Mouse (Mus musculus) stomach, postnatal 0 days (tissue): ENCODE measurements at regions not wholly inside any gene's neighbourhood (a gene's known extent, or its start where the extent isn't known, plus 50 kb on each side); places are given as distances from the start of the nearest gene placed in this dataset.
"Not testable (repeated sequence)": the region's sequence is repeated elsewhere in the genome, so short reads cannot be mapped to it uniquely, and the experiment has no call there.

Experiments used
- ATAC-seq: fragments of 200-750 bp; cut with Nextera tagmentation; 2 replicates; pipeline ENCODE4 v1.8.0; 2017; ENCODE audit not compliant: low FRiP score, low TSS enrichment
- DNase-seq: peaks from one replicate; pipeline ENCODE4 v3.0.0-alpha.2; 2016; ENCODE audit warnings: low spot score
- H3K27ac ChIP-seq: fragments of 300-500 bp; sonication (generic); replicated peaks from 2 replicates; pipeline ENCODE4 v1.5.1; 2014; ENCODE audit warnings: mild to moderate bottlenecking, control low read depth
- H3K27me3 ChIP-seq: fragments of 300-500 bp; sonication (generic); 2 replicates; pipeline ENCODE4 v1.6.1; 2014; ENCODE audit warnings: low read length; ENCODE audit not compliant: control insufficient read depth, insufficient read depth
- H3K36me3 ChIP-seq: fragments of 300-500 bp; sonication (generic); 2 replicates; pipeline ENCODE4 v1.6.1; 2014; ENCODE audit warnings: low read length, mixed read lengths; ENCODE audit not compliant: control insufficient read depth, insufficient read depth
- H3K4me1 ChIP-seq: fragments of 300-500 bp; sonication (generic); replicated peaks from 2 replicates; pipeline ENCODE4 v1.6.1; 2014; ENCODE audit warnings: antibody characterized with exemption; ENCODE audit not compliant: control insufficient read depth, insufficient read depth
- H3K4me2 ChIP-seq: fragments of 300-500 bp; sonication (generic); replicated peaks from 2 replicates; pipeline ENCODE4 v1.6.1; 2014; ENCODE audit warnings: low read depth, mild to moderate bottlenecking, control low read depth, moderate library complexity
- H3K4me3 ChIP-seq: fragments of 300-500 bp; sonication (generic); 2 replicates; pipeline ENCODE4 v1.5.1; 2014; ENCODE audit warnings: low read depth, low read length, control low read depth
- H3K9ac ChIP-seq: fragments of 300-500 bp; sonication (generic); 2 replicates; pipeline ENCODE4 v1.6.1; 2014; ENCODE audit warnings: mild to moderate bottlenecking, low read length, control low read depth, mixed read lengths
- H3K9me3 ChIP-seq: fragments of 300-500 bp; sonication (generic); 2 replicates; pipeline ENCODE4 v1.6.1; 2016; ENCODE audit warnings: low read length; ENCODE audit not compliant: control insufficient read depth
- CTCF ChIP-seq: IDR thresholded peaks from 2 replicates; pipeline ENCODE4 v1.5.1; 2016; ENCODE audit warnings: antibody characterized with exemption, low read depth, mild to moderate bottlenecking, moderate library complexity
- EP300 ChIP-seq: optimal IDR thresholded peaks from 2 replicates; pipeline ENCODE3; 2016; ENCODE audit warnings: antibody characterized with exemption
- WGBS: fragments of 180-500 bp; shearing (Covaris S2); extraction: QIAGEN DNeasy Blood & Tissue Kit; methylation state at CpG from one replicate; pipeline ENCODE4 v1.1.7; 2014; 5-methylcytosine and 5-hydroxymethylcytosine counted together

- not testable (repeated sequence) for H3K4me3 ChIP-seq, H3K9me3 ChIP-seq, H3K27ac ChIP-seq, H3K4me1 ChIP-seq, H3K27me3 ChIP-seq, H3K4me2 ChIP-seq, H3K9ac ChIP-seq, ATAC-seq, H3K36me3 ChIP-seq
- 49% methylated on average over 12 of the region's 12 CpGs for WGBS
- peak; percentile 53 for DNase-seq
Measured at GRCm38 (mm10) chr6:3201507-3201906, 197.9 kb downstream of the Samd9l start.

GRCm38 (mm10) chr6:3201107-3201506 lies 198.3 kb downstream of the Samd9l start:
- no peaks in the 10 kb centered on the region for H3K36me3 ChIP-seq
- H3K4me3 ChIP-seq, result no peak overlapping the region
- H3K9ac ChIP-seq, result no peak overlapping the region
- no peak overlapping the region for H3K4me2 ChIP-seq
- no peaks in the 10 kb centered on the region for H3K9me3 ChIP-seq
- no peak for ATAC-seq
- H3K27ac ChIP-seq, result no peak overlapping the region
- no peak for TF ChIP-seq EP300
- no peak for TF ChIP-seq CTCF
- WGBS, result 71% methylated on average over 29 of the region's 33 CpGs
- H3K4me1 ChIP-seq, result no peaks in the 10 kb centered on the region
- H3K27me3 ChIP-seq, result no peaks in the 10 kb centered on the region
- no peak for DNase-seq

- H3K27me3 ChIP-seq, H3K4me1 ChIP-seq, ATAC-seq, H3K9me3 ChIP-seq, H3K4me2 ChIP-seq, H3K4me3 ChIP-seq, H3K27ac ChIP-seq, H3K9ac ChIP-seq, H3K36me3 ChIP-seq: not testable (repeated sequence)
- WGBS, result 89% methylated on average over 14 of the region's 18 CpGs
- peak; percentile 71 for DNase-seq
Measured at GRCm38 (mm10) chr6:3200586-3200985, 198.8 kb downstream of the Samd9l start.

- H3K27ac ChIP-seq, DNase-seq, H3K36me3 ChIP-seq, H3K9me3 ChIP-seq, H3K4me1 ChIP-seq, H3K9ac ChIP-seq, H3K4me2 ChIP-seq, H3K4me3 ChIP-seq, ATAC-seq, H3K27me3 ChIP-seq: not testable (repeated sequence)
- 59% methylated on average over 1 of the region's 1 CpGs for WGBS
Measured at GRCm38 (mm10) chr6:3192424-3192820, 206.9 kb downstream of the Samd9l start.

GRCm38 (mm10) chr6:3191695-3192423 lies 207.5 kb downstream of the Samd9l start:
- peak; percentile 64; the same call in 1 of the 2 replicates for ATAC-seq
- H3K4me3 ChIP-seq, H3K4me1 ChIP-seq, H3K4me2 ChIP-seq, H3K9ac ChIP-seq, H3K9me3 ChIP-seq, H3K27me3 ChIP-seq, H3K27ac ChIP-seq, DNase-seq, H3K36me3 ChIP-seq: not testable (repeated sequence)
- WGBS, result 86% methylated on average over 5 of the region's 6 CpGs

- H3K4me3 ChIP-seq, result no peak overlapping the region
- H3K9ac ChIP-seq, result no peak overlapping the region
- H3K27me3 ChIP-seq, result no peaks in the 10 kb centered on the region
- WGBS, result 38% methylated on average over 5 of the region's 5 CpGs
- peaks cover 5% of the 10 kb centered on the region; the same call in 1 of the 2 replicates for H3K9me3 ChIP-seq
- H3K27ac ChIP-seq, result no peak overlapping the region
- no peaks in the 10 kb centered on the region for H3K36me3 ChIP-seq
- ATAC-seq, result 0 out of 2 replicates have a peak, but pooled peaks have one; percentile 3
- peak; percentile 64 for DNase-seq
- H3K4me2 ChIP-seq, result no peak overlapping the region
- TF ChIP-seq CTCF, result peak; percentile 70
- TF ChIP-seq EP300, result no peak
- H3K4me1 ChIP-seq, result 0 out of 2 replicates have a peak, but pooled peaks cover 2% of the 10 kb centered on the region
Measured at GRCm38 (mm10) chr6:3183819-3184199, 215.6 kb downstream of the Samd9l start.
